Mouse (Mus musculus): ENCODE measurements around the gene Stpg1.

The Stpg1 gene

DNA sequence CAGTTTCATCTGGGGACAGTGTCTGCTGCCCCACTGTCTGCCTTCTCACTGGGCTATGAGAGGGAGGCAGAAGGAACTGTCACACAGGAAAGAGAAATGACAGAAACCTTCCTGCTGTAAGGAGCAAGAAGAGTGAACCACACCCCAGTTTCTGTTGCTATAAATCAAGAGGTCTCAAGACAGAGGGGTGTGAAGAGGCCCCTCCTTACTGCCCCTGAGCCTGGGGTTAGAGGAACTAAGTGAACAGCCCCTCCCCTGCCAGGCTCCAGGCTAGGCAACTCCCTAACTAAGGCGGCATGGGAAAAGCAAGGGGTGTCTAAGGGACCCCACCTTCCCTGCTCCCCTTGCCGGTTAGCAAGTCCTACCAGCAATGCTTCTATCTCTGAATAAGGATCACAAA lies 69.2 kb downstream of the Stpg1 start:
- DNase-seq: no peak

DNA sequence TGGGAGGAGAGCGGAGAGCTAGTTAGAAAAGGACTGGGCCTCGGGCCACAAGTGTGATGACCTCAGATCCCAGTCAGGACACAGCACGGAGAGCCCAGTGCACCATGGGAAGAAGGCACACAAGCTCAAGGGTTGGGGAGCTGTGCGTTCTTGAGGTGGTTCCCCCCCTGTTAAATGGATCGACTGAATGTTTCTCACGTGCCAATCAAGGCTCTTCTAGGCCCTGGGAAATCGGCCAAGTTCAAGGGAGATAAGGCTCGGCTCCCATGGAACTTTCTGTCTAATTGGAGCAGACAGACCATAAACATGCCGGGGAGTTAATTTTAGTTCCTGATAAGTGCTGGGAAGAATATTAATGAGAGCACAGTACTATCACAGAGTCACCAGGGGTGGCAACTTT lies 70.8 kb downstream of the Stpg1 start:
- peak; percentile 40 to 47 for DNase-seq

DNA sequence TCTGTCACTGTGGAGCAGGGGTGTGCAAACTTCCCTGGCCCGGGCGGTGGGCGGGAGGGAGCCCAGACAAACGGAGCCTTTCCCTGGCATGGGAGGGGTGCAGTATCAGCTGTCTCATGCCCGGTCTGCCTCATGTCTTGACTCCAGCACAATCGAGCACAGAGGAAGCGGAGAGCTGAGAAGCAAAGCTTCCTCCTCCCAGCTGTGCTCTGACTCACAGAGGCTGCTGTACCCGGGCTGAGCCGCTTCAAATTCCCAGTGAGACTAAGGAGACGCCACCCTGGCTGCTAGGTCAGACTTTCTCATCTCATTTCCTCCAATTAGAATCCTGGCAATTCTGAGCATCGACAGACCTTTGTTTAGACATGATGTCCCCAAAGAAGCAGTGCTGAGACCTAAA lies 72.5 kb downstream of the Stpg1 start:
- DNase-seq: no peak

DNA sequence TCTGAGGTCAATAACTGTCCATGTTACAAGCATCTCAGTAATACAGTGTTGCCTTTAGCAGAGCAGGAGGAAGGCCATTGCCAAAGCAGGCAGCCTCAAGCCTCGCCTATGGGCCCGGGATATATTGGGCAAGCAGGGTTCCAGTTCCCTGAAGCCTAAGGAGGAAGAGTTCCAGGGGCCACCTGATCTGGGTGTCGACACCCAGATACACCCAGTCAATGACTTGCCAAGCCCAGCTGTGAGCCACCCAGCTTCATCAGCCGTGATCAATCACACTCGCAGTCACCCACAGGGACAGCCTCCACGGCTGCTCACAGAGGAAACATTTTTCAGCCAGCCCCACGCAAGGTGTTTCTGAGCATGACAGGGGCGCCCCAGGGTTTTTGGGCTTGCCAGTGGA lies 72.9 kb downstream of the Stpg1 start:
- DNase-seq: peak; percentile 26 to 47

DNA sequence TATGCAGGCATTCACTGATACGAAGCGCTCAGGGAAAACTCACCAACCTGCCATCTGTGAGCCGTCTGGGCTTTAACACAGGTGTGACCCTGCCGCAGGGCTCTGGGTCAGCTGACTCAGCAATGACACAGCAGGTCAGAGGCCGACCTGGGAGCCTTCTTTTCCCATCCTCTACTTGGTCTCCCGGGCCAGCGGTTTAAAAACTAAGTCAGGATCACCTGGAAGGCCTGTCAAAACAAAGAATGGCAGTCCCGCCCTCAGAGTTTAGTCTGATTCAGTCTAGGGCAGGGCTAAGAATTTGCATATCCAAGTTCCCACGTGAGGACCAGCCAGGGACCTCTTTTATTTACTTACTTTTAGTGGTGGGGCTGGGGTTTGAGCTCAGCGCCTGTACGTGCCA lies 74.6 kb downstream of the Stpg1 start:
- no peak for DNase-seq

DNA sequence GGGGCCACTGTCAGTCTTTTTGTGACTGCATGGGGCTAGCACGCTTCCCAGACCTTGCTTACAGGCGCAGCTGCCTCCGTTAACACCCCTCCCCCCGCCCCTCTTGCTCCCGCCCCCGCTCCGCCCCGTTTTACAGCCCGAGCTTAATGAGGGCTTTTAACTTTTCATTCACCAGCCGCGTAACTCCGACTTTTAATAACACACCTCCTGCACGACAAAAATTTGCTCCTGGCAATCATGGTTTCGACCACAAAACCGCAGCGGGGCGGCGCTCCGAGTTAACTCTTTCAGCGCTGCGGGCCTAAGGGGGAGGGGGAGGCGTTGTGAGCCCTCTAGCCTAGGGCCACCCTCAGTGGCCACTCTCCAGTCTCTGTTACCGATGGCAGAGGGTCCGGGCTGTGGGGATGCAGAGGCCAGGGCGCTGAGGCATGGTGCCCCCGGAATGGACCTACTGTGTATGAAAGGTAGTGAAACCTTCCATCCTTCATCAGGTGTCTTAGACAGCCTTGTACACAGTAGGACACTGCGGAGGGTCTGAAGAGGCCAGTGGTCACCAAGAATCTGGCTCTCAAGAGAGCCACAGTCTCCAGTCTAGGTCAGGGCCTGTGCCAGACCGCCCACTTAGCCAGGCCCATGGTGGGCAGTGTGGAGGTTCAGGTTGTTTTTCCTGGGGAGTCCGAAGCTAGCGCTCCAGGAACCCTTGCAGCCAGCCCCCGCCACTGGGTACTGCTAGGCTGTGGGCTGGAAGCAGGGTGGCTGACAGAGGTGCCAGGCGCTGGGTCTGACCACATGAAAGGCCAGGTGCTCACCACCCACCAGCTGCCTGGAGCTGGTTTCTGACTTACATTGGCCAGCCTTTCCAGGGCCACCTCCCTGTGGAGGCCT lies 75.8 kb downstream of the Stpg1 start:
- DNase-seq: peak; percentile 39 to 48

DNA sequence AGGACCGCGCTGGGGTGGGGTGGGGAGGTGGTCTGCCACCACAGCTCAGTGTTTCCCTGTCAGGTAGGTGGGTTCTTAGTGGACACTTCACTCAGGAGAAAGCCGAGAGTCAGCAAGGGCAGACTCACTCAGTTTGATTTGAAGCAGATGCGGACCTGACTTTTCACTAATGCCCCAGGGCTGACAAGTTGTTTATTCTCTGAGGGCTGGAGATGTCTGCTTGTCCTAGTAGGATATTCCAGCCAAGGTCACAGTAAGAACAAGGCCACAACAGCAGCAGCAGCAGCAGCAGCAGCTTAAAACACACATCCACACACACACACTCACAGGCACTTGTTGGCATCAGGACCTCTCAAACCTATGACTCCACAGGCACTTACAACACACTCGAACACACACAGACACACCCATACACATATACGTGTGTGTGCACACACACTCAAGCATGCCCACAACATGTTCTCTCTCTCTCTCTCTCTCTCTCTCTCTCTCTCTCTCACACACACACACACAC lies 76.5 kb downstream of the Stpg1 start:
- no peak for DNase-seq

DNA sequence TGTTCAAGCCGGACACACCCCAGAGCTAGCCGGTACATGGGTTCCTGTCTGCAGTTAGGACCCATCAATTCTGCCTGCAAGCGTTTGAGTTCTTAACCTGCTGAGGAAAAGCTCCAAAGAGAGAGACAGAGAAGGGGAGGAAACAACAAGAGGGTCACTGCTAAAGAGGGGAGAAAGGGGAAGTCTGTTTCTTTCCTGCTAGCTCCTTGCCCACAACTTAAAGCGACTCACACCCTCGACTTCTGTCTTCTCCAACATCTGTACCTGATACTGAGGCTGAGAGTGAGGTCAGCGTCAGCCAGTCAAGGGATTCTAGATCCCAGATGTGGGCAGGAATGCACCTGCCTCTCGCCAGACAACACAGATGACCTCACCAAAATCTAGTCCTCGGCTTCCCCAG lies 77.7 kb downstream of the Stpg1 start:
- no peak for DNase-seq

DNA sequence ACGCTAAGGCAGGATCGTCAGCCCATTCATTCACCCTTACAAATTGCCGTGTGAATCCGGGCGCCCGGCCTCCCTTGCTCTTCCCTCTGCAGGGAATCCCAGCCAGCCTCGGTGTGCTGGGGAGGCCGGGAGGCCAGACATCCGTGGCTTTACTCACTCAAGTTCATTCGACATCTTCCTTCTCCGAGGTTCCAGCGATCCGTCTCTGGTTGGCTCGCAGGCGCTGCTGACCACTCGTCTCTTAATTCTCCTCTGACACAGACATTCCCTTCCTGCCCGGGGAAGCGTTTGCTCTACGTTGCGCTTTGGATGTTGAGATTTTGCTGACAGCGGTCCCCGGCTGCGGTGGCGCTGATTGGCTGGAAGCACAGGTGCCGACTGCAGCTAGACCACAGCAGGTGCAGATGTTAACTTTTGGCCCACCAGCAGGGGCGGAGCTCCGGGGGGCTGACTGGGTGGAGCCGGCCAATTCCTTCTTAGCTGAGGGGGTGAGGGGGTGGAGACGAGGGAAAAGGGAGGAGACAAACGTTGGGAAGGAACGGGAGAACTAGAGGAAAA lies 78.7 kb downstream of the Stpg1 start, which contains the start of gene Grhl3:
Grhl3 (minus strand) TSS at position 380 of the 558 bp plus-strand sequence.
- DNase-seq: peak; percentile 42 to 44

DNA sequence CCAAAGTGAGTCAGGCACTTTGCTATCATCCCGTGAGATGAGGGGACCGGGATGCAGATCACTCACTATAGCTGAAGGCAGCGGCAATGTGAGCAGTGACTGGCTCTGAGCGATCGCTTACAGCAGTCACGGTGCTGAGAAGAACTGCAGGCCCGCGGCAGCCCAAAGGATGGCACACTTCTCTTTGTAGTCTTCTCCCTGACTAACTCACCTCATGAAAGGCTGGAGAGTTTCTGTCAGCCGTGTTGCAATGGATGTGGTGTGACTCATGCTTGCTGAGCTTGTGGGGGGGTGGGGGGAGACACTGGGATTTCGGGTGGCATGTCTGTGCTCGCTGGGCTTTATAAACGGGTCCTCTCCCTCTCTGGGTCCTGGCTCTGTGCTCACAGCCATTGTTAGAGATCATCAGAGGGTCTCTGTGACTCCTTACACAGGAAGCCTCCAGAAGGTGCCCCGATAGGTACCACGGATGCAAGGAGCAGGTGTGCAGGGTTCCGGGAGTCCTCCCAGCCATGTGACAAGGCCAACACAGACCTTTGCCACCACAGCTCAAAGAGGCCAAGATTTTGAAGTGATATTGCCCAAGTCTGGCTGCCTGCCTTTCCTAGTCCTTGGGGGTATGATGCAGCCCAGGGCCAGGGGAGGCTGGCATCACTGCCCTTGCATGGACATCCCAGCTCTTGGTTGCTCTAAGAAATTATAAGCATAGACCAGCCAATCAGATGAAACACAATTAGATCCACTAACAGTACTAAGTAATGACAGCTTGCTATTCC lies 81.0 kb downstream of the Stpg1 start:
- DNase-seq: no peak

DNA sequence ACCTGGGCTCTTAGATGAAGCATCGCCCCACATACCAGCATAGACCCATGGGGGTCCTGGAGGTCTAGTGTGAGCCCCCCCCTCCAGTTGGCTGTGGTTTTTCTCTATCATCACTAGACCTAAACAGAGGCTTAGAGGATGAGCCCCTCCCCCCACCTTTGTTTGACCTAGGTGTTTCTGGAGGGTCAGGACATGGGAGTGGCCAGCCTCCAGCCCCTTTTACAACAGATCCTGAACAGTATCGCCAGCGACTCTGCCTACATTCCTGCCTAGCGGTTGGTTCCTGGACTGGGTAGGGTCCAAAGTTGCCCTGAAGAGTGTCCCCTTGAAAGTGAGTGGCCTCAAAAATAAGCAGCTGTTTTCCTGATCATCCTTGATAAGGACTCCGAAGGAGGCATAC lies 83.9 kb downstream of the Stpg1 start:
- no peak for DNase-seq

DNA sequence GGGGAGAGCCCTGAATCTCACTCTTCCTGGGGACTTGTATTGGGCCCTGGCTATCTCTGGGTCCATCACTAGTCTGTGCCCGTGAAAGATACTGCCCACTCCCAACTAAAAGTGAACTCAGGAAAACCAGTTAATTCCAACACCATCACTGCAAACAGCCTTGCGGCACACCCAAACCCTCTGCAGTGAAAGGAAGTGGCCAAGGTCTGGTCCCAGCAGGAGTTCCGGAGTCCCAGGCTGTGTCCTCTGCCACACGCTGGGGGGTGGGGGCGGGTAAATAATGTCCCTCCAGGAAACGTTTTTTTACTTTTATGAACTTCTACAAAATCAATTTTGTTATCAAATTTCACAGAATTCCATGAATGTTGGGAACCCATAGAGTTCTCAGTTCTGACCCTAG lies 85.1 kb downstream of the Stpg1 start:
- DNase-seq: no peak

DNA sequence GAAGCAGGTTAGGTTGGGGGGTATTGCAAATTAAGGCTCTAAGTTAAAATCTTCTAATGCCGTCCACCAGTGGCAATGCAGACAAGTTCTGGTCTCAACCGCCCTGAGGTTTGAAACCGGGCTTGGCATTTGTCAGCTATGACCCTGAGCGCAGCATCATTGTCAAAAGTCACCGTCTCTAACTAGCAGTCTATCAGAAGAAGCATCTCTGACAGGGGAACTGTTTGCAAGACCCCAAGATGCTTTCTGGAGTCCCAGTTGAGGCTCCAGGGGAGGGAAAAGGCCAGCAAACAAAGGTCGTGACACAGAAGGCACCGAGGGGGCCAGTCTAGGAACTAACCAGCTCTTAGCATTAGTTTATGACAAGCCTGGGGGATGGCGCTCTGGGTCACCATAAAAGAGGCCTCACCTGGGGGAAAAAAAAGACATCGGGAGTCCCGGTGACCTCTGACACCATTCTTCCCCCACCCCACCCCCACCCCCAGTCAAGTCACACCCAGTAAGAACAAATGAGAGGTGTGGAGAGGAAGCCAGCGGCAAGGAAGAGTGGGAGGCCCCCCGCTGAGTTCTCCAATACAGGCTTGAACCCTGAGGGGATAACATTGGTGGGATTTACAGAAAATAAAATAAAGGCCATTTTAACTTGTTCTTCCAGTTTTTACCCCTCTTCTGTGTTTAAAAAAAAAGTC lies 86.8 kb downstream of the Stpg1 start:
- no peak for DNase-seq

DNA sequence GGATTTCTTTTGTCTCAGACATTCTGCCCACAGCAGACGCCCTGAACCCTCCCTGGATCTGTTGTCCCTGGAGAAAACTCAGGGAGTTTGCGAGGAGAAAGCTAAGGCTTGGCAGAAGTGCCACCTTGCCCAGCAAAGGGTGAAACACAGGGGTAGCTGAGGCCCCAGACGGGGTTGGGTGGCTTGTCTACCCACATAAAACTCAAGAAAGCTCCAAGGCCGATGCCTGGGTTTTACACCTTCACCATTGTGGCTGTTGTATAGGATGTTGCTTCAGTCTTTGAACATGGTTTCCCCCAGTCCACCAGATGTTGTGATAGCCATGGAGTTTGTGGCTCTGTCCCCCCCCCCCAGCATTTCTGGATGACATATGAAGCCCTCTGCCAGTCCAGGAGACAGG lies 90.2 kb downstream of the Stpg1 start:
- no peak for DNase-seq

Data from cerebellum, postnatal 10 days (tissue).